Mouse (Mus musculus) forelimb bud, embryonic 11.5 days (tissue): Measurements from ENCODE around the gene Plekha5.

Experiments
- DNase-seq: peaks from one replicate; pipeline ENCODE4 v3.0.0-alpha.2; 2012; ENCODE audit warnings: low read depth, low spot score

Plekha5 gene

GRCm38 (mm10) chr6:140423846-140424200 is at the start of gene Plekha5:
Plekha5 (plus strand) TSS chr6:140424054.
- DNase-seq, result peak; percentile 63

- no peak for DNase-seq
These were observed 48.2 kb upstream of the Plekha5 start for GRCm38 (mm10) chr6:140375671-140376070.

DNA sequence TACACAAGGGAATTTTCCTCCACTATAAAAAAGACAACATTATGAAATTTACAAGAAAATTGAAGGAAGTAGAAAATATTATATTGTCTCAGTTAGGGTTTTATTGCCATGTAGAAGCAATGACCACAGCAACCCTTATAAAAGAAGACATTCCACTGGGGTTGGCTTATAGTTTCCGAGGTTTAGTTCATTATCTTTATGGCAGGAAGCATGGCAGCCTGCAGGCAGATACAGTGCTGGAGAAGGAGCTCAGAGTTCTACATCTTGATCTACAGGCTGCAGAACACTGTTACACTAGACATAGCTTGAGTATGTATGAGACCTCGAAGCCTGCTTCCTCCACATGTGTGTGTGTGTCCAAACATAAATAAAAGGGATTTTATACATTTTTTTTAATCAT is 43.3 kb upstream of the Plekha5 start:
- no peak for DNase-seq

DNA sequence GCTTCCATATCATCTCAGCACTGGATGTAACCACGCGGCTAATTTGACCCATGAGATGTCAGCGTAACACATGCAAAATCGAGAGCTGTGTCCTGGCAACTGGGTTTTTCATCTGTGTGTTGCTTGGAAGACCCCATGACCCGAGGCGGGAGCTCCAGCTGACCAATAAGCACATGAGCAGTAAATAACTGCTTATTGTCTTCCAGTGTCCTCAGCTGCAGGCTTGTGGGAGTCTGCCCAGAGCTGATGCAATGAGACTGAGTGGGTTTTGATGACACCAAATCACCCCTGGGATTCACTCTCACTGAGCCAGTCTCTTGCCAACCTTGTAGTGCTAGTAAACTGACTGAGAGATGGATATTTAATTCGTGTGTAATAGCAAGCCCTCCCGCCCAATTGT is 42.7 kb upstream of the Plekha5 start:
- DNase-seq, result no peak

DNA sequence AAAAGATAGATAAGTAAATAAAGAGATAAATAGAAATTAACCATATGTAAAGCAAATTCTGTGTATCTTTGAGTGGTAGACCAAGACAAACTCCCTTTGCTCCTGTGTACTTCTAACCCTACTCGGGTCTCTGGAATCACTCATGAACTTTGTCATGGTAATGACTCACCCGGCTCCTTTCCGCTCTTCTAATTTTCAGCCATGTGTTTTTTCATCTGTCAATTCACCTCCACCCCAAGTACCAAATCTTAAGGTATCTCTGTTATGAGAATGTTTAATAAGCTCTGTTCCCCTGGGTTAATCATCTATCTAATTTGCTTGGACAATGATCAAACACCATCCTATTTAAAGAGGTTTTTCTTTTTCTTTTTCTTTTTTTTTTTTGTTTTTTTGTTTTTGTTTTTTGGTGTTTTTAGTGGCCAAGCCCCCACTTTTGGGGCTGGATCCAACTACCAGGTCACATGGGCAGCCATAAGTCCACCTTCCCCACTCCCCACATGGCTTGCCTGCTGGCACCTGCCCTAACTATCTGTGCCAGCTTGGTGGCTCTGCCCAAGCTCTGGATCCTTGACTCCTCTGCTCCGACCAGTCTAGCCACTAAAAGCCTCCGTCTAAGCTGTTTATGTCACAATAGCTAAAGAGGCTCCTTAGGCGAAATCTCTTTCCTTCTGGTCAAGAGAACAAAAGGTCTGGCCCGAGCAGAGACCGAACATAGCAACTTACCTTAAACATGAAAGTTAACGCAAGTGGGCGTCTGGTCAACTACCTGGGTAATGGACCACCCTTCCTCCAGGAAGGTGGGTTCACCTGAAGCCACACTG is 40.1 kb upstream of the Plekha5 start:
- no peak for DNase-seq

DNA sequence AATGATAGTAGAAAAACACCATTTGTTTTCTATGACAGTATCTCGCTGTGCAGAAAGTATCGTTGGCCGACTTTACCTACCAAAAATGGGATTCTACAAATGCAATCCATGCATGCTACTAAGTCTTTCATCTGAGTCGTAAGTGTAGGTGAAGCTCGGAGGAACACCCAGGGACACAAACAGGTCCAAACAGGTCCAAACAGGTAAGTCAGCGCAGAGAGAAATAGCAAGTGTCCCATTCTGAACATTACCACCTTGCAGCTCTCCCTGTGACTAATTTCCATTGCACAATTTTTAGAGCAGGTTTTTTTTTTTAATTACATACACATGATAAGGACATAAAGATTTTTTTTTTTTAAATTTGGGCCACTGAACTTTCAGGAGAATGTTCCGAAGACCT is 27.2 kb upstream of the Plekha5 start:
- DNase-seq, result no peak

DNA sequence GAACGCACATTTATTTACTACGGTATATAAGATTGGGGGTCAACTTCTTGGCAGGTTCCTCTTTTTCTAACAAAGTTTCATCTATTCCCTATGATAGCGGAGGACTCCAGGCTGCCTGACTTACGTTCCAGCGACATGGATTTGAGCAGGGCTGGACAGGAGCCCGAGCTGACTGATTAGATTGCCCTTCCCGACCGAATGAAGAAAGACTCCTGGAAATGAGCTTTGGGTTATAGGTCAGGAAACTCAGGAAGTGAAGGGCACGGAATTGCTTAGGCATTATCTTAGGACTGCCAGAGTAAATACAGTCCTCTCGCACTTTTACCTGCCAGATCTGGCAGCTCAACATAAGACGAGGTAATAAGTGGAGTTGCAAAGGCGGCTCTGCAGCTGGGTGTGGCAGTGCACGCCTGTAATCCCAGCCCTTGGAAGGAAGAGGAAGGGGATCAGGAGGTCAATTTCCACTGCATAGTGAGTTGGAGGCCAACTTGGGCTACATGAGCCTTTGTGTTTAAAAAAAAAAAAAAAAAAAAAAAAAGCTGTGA is 21.0 kb upstream of the Plekha5 start:
- DNase-seq, result no peak

DNA sequence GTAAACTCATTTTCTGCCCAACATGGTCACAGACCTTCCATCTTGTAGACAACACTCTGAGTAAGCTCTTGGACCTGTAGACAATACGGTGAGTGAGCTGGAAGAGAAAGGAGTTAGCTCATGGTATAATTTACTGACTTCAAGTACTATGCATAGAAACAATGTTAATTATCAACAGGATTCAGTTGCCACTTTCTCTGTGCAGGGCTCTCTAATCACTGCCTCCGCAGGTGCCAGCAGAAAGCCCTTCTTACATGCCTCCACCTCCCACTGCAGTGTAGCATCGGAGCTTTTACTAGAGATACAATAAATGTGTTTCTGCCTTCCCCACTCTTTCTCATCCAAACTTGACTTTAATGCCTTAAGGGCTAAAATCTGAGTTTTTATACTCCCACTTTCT is 11.9 kb upstream of the Plekha5 start:
- no peak for DNase-seq

- no peak for DNase-seq
These were observed 611 bp upstream of the Plekha5 start for GRCm38 (mm10) chr6:140423041-140423845.

GRCm38 (mm10) chr6:140424201-140424990 is 542 bp downstream of the Plekha5 start:
- DNase-seq, result peak; percentile 36

DNA sequence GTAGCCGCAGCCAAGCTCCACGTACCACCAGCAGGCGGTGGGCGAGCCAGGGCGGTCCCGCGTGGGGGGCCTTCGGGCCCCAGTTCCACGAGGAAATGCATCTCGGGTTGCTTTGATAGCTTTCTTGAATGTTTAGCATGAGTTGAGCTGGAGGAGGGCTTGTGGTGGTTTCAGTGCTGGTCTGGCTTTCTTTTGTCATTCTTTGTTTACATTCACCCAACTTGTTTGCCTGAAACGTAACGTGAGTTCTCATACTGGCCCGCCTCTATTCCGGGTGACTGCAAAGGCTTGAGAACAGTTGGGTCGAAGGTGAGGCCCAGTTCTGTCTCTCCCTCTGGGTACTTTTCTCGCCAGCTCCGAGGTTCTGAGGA is 1.1 kb downstream of the Plekha5 start:
- DNase-seq, result no peak

DNA sequence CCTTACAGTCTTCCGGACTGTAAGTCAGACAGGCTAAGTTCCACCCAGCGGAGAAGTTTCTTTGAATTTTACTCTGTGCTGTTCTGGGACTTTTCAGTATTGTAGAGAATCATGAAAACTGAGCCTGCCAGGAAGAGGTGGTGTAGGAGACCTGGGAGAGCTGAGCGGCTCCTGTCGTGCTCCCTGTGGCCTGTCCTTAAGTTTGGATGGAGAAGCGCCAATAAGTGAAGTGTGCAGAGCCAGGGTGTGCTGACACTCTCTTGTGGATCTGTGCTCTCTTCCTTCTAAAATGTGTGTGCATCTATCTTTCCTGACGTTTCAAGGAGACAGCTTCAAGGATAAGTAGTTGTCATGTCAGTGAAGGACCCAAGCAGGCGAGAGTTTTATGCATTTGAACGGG is 5.4 kb downstream of the Plekha5 start:
- DNase-seq, result no peak

GRCm38 (mm10) chr6:140432363-140432762 is 8.5 kb downstream of the Plekha5 start:
- no peak for DNase-seq

DNA sequence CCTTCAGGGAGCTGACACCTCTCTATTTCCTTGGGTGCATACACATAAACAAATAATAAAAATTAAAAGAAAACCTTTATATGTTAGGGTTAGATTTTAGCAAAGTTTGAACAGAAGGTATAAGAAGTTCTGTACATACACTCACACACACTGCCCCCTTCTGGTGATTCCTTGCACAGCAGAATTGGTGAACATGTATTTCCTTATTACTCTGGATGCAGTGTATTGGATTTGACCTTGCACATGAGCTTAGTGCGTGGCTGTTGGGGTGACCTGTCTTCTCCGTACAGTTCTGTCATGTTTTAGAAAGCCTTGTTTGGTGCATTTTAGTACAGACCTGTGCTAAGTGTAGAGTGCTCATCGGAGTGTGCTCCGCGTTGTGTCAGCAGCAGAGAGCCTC is 19.5 kb downstream of the Plekha5 start:
- peak; percentile 60 for DNase-seq

DNA sequence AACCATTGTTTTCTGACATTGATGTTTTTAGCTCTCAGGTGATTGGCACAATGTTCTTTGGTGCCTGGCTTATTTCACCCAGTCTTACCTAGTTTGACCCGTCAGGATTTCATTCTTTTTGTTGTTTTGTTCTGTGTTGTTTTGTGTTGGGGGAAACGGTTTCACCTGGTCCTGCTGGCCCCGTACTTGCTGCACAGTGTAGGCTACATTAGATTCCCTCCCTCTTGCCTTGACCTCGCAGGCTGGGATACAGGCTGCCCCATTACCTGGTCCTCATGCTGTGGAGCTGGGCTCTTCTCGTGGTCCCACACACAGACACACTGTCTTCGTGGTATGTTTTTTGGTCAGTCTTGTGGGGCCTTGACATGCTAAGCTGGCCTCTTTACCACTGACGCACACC is 20.3 kb downstream of the Plekha5 start:
- DNase-seq, result no peak

- no peak for DNase-seq
These were observed 21.1 kb downstream of the Plekha5 start for GRCm38 (mm10) chr6:140444855-140445465.

DNA sequence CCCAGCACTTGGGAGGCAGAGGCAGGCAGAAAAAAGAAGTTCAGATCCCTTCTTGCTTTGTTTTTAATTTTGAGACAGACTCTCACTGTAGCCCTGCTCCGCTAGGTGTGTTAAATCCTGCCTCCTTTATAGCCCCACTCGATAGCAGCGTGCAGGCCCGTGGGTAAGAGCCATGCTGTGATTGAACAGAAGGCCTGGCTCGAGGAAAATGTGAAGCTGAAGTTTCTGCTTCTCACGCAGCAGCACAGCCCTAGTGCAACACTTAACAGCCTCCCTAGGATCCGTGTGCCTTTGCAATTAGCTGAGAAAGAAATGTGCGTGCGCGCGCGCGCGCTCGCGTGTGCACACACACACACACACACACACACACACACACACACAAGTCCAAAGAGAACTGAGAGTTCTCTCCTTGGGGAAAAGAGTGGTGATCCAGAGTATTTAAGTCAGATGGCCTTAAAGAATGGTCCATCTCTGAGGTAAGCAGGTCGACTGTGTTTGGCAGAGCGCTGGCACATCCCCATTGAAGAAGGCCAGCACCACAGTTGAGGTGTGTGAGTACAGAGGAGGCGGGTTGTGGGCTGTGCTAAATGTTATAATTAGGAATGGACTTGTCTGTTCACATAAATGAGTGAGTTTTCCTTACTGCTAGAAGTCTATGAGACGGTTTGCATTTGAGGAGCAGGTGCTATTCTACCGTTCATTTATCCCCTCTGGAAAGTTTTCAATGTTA is 24.3 kb downstream of the Plekha5 start:
- DNase-seq, result no peak

GRCm38 (mm10) chr6:140450693-140451092 is 26.8 kb downstream of the Plekha5 start:
- DNase-seq, result no peak

GRCm38 (mm10) chr6:140452736-140453135 is 28.9 kb downstream of the Plekha5 start:
- no peak for DNase-seq

GRCm38 (mm10) chr6:140453454-140453853 is 29.6 kb downstream of the Plekha5 start:
- no peak for DNase-seq

DNA sequence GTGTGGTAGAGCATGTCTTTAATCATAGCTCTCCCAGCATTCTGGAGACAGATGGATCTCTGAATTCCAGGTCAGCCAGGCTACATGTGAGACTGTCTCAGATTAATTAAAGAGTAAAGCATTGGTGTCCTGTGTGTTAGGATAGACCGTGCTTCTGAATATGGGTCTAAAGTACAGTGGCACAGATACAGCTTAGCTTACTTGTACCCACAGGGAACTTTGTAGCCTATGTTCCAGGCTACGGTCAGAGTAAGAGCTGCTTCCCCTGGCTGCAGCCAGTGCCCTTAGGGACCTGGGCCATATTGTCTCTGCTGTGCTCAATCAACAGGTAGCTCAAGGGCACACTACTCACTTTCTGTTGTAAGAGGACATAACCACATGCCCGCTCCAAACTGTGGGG is 30.5 kb downstream of the Plekha5 start:
- DNase-seq, result no peak
